Mouse (Mus musculus): ENCODE results near the gene Gimap3. TPM values are rescaled to one million over a fixed set of nuclear protein-coding genes. Genes with fewer than 3 reads are reported as not detected.

The Gimap3 gene
- polyA plus RNA-seq, 1 experiment from 2014 or later, result 0.25 TPM

DNA sequence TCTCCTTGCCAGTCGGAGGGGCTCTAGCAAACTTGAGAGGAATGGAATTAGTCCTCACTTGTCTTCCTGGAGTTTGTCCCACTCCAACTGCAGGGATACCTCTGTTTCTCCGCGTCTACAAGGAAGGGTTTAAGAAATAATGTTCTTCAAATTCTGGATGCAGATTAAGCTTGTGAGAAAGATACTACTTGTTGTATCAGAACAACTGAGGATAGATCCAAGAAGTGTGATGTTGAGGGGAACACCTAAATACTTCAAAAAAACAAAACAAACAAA is 30.9 kb downstream of the Gimap3 start:
- no peaks in the 10 kb centered on the region for H3K9me3 ChIP-seq (replicated peaks; ENCODE audit: control insufficient read depth, low read length)
- peak overlapping the region; percentile 44 for H3K4me3 ChIP-seq (ENCODE audit: low read length)
- no peak for ATAC-seq (replicated peaks; ENCODE audit: extremely low read depth, insufficient read depth, low FRiP score)
- peak overlapping the region; percentile 39 for H3K4me2 ChIP-seq (ENCODE audit: low read depth, low read length)
- 64% methylated on average over 3 of the region's 3 CpGs for WGBS
- H3K36me3 ChIP-seq (ENCODE audit: control insufficient read depth, insufficient read depth), result no peaks in the 10 kb centered on the region
- H3K27ac ChIP-seq (ENCODE audit: low read length), result peak overlapping the region; percentile 69
- no peak overlapping the region for H3K9ac ChIP-seq (ENCODE audit: low read length)
- H3K4me1 ChIP-seq (ENCODE audit: control insufficient read depth, insufficient read depth, low read length), result peaks cover 10% of the 10 kb centered on the region
- peaks cover 23% of the 10 kb centered on the region for H3K27me3 ChIP-seq (ENCODE audit: control insufficient read depth, insufficient read depth, low read length)

DNA sequence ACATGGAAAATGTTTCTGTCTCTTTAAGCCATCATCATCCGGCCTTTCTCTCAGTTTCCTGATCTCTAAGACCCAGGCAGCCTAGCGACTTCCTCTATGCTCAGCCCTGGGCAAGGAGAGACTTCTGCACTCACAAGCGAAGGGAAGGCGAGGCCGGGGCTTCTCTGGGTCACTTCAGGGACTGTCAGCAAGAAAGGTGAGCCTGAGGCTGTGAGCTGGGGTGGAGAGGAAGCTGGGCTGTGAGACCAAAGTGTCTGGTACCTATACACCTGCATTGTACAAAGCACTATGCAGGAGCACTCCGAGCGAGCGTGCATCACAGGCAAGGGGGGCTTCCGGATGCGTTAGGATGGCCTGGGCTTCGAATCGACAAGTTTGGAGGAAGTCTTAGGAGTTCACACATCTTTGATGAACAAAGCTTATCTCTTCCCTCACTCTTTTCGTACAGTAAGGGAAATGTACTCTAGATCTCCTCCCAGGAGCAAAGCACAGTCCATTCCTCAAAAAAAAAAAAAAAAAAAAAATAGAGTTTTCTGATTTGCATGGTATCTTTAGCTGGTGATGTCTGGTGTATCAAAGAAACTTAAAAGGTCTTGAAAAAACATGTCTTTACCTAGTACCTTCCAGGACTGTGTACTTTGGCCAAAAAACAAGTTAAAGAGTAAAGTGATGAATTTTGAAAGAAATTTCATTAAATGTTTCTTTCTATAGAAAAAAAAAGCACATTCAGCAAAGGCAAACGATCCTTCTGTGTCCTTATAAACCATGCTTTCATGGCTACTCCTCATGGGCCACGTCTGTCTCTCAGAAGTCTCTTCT is 31.5 kb downstream of the Gimap3 start, which contains the start of gene Gimap1:
TSS of gene Gimap1 (plus strand) at position 94 of the 819 bp plus-strand sequence.
- Histone ChIP-seq H3K9ac (ENCODE audit: low read length) (peak within 1 kb of the TSS; percentile 56; the same call in 1 of the 2 replicates), H3K27ac (ENCODE audit: low read length) (peak within 1 kb of the TSS; percentile 80), H3K36me3 (ENCODE audit: control insufficient read depth, insufficient read depth) (no peaks in the 10 kb centered on the region), H3K4me2 (ENCODE audit: low read depth, low read length) (peak within 1 kb of the TSS; percentile 39), H3K4me1 (ENCODE audit: control insufficient read depth, insufficient read depth, low read length) (peaks cover 10% of the 10 kb centered on the region), H3K4me3 (ENCODE audit: low read length) (peak within 1 kb of the TSS; percentile 52), H3K27me3 (ENCODE audit: control insufficient read depth, insufficient read depth, low read length) (peaks cover 19% of the 10 kb centered on the region), H3K9me3 (replicated peaks; ENCODE audit: control insufficient read depth, low read length) (no peaks in the 10 kb centered on the region)
- ATAC-seq (replicated peaks; ENCODE audit: extremely low read depth, insufficient read depth, low FRiP score), result peak; percentile 68
- 53% methylated on average over 15 of the region's 15 CpGs for WGBS

DNA sequence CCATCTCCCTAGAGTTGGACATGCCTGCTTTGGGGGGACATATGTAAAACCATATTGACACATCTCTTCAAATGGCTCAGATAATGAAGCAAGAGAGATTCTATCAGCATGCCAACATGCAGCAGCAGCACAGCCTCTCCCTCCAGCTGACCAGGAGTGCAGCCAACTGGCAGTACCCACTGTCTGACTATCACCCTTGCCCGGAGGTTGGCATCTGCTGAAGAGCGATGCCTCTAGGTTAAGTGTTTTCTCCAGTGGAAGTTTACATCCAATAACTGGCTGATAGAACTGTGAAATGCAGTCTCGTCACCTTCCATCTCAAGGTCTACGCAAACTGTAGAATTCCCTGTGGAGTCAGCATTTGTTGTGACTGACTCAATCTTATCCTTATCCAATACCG is 33.0 kb downstream of the Gimap3 start:
- Histone ChIP-seq H3K4me2 (ENCODE audit: low read depth, low read length) (no peak overlapping the region), H3K4me3 (ENCODE audit: low read length) (no peak overlapping the region), H3K27ac (ENCODE audit: low read length) (no peak overlapping the region), H3K36me3 (ENCODE audit: control insufficient read depth, insufficient read depth) (no peaks in the 10 kb centered on the region), H3K9me3 (replicated peaks; ENCODE audit: control insufficient read depth, low read length) (no peaks in the 10 kb centered on the region), H3K9ac (ENCODE audit: low read length) (no peak overlapping the region), H3K4me1 (ENCODE audit: control insufficient read depth, insufficient read depth, low read length) (peaks cover 5% of the 10 kb centered on the region), H3K27me3 (ENCODE audit: control insufficient read depth, insufficient read depth, low read length) (peaks cover 9% of the 10 kb centered on the region)
- no peak for ATAC-seq (replicated peaks; ENCODE audit: extremely low read depth, insufficient read depth, low FRiP score)
- WGBS, result 67% methylated on average over 5 of the region's 5 CpGs

DNA sequence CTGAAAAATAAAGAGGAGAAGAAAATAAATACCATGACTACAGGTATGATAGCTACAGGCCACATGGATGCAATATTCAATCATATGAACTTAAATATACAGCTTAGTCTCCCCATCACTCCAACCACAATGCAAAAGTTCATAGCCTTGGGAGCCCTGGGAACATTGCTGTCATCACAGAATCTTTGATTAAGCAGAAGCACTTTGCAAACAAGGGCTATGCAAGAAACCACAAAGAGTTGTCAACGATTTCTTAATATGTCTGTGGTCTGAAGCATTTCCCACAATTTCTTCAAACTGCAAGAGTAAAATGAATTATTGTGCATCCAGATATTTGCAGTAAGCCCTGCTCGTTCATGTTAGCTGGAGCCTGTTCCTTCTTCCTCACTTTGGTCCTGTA is 33.6 kb downstream of the Gimap3 start:
- Histone ChIP-seq H3K27ac (ENCODE audit: low read length) (no peak overlapping the region), H3K9ac (ENCODE audit: low read length) (no peak overlapping the region), H3K36me3 (ENCODE audit: control insufficient read depth, insufficient read depth) (no peaks in the 10 kb centered on the region), H3K27me3 (ENCODE audit: control insufficient read depth, insufficient read depth, low read length) (peaks cover 3% of the 10 kb centered on the region), H3K9me3 (replicated peaks; ENCODE audit: control insufficient read depth, low read length) (no peaks in the 10 kb centered on the region), H3K4me3 (ENCODE audit: low read length) (no peak overlapping the region), H3K4me2 (ENCODE audit: low read depth, low read length) (no peak overlapping the region), H3K4me1 (ENCODE audit: control insufficient read depth, insufficient read depth, low read length) (no peaks in the 10 kb centered on the region)
- 60% methylated on average over 2 of the region's 2 CpGs for WGBS
- no peak for ATAC-seq (replicated peaks; ENCODE audit: extremely low read depth, insufficient read depth, low FRiP score)

DNA sequence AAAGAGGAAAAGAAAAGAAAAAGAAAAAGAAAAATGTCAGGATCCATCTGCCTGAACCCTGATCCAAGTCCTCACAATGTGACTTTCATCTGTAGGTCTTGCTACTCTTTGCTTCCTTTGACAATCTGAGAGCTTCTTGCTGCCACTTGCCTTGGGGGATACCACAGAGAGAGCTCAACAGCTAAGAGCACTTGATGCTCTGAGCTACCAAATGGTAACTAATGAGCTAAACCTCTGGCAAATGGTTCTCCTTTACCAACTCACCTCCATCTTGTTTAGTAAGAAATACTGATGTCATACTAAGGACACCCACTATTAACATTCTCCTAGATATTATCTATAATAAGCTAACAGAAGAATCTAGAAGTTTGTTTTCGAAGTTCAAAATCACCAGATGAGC is 37.0 kb downstream of the Gimap3 start:
- Histone ChIP-seq H3K36me3 (ENCODE audit: control insufficient read depth, insufficient read depth) (no peaks in the 10 kb centered on the region), H3K27me3 (ENCODE audit: control insufficient read depth, insufficient read depth, low read length) (no peaks in the 10 kb centered on the region), H3K4me3 (ENCODE audit: low read length) (no peak overlapping the region), H3K4me1 (ENCODE audit: control insufficient read depth, insufficient read depth, low read length) (no peaks in the 10 kb centered on the region), H3K9me3 (replicated peaks; ENCODE audit: control insufficient read depth, low read length) (no peaks in the 10 kb centered on the region), H3K27ac (ENCODE audit: low read length) (no peak overlapping the region), H3K4me2 (ENCODE audit: low read depth, low read length) (no peak overlapping the region), H3K9ac (ENCODE audit: low read length) (no peak overlapping the region)
- 81% methylated on average over 1 of the region's 1 CpGs for WGBS
- no peak for ATAC-seq (replicated peaks; ENCODE audit: extremely low read depth, insufficient read depth, low FRiP score)

- Histone ChIP-seq H3K9ac (ENCODE audit: low read length) (no peak overlapping the region), H3K4me2 (ENCODE audit: low read depth, low read length) (no peak overlapping the region), H3K36me3 (ENCODE audit: control insufficient read depth, insufficient read depth) (no peaks in the 10 kb centered on the region), H3K4me3 (ENCODE audit: low read length) (no peak overlapping the region), H3K4me1 (ENCODE audit: control insufficient read depth, insufficient read depth, low read length) (no peaks in the 10 kb centered on the region), H3K27me3 (ENCODE audit: control insufficient read depth, insufficient read depth, low read length) (no peaks in the 10 kb centered on the region), H3K27ac (ENCODE audit: low read length) (no peak overlapping the region), H3K9me3 (replicated peaks; ENCODE audit: control insufficient read depth, low read length) (no peaks in the 10 kb centered on the region)
- ATAC-seq (replicated peaks; ENCODE audit: extremely low read depth, insufficient read depth, low FRiP score), result peak; percentile 70
- WGBS, result 38% methylated on average over 8 of the region's 8 CpGs
Measured at GRCm38 (mm10) chr6:48732864-48733304, 37.8 kb downstream of the Gimap3 start.

DNA sequence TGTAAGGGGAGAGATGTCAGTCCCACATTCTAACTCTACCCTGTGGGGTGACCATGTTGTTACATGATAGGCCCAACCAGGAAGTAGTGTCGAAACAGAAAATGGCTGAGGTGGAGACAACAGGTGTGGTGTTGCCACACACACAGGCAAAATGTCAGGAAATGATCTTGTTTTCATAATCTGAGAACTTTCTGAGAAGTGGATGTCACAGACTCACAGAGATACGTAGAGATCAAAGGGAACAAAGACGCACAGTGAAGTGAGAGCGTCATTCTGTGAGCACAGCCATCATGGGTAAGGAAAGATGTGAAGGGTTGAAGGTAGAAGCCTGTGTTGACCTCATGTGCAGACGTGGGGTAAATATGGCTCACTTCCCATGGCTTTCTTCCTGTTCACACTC is 42.9 kb downstream of the Gimap3 start:
- Histone ChIP-seq H3K9ac (ENCODE audit: low read length) (no peak overlapping the region), H3K4me2 (ENCODE audit: low read depth, low read length) (no peak overlapping the region), H3K27me3 (ENCODE audit: control insufficient read depth, insufficient read depth, low read length) (no peaks in the 10 kb centered on the region), H3K27ac (ENCODE audit: low read length) (no peak overlapping the region), H3K4me1 (ENCODE audit: control insufficient read depth, insufficient read depth, low read length) (peaks cover 10% of the 10 kb centered on the region), H3K4me3 (ENCODE audit: low read length) (no peak overlapping the region), H3K36me3 (ENCODE audit: control insufficient read depth, insufficient read depth) (no peaks in the 10 kb centered on the region), H3K9me3 (replicated peaks; ENCODE audit: control insufficient read depth, low read length) (no peaks in the 10 kb centered on the region)
- 84% methylated on average over 5 of the region's 5 CpGs for WGBS
- no peak for ATAC-seq (replicated peaks; ENCODE audit: extremely low read depth, insufficient read depth, low FRiP score)

DNA sequence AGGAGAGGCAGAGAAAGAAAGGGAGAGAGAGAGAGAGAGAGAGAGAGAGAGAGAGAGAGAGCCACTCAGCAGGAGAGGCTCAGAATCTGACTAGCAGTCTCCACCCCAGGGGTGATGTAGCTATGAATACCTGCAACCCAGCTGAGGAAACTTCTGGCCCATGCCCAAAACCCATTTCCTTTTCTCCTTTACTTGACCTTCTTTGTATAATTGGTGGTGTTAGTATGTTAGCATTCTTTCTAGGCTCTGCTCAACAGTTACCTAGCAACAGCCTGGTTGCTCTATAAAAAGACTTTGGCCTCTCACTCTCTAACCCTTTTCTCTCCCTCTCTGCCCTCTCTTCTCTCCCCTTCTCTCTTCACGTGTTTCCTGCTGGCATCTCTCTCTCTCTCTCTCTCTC is 45.2 kb downstream of the Gimap3 start:
- 0% methylated on average over 1 of the region's 1 CpGs for WGBS
- H3K36me3 ChIP-seq (ENCODE audit: control insufficient read depth, insufficient read depth), result no peaks in the 10 kb centered on the region
- no peak overlapping the region for H3K9ac ChIP-seq (ENCODE audit: low read length)
- H3K4me2 ChIP-seq (ENCODE audit: low read depth, low read length), result peak overlapping the region; percentile 7; the same call in 1 of the 2 replicates
- no peaks in the 10 kb centered on the region for H3K27me3 ChIP-seq (ENCODE audit: control insufficient read depth, insufficient read depth, low read length)
- ATAC-seq (replicated peaks; ENCODE audit: extremely low read depth, insufficient read depth, low FRiP score), result peak; percentile 89
- peaks cover 10% of the 10 kb centered on the region for H3K4me1 ChIP-seq (ENCODE audit: control insufficient read depth, insufficient read depth, low read length)
- H3K27ac ChIP-seq (ENCODE audit: low read length), result peak overlapping the region; percentile 43; the same call in 1 of the 2 replicates
- no peaks in the 10 kb centered on the region for H3K9me3 ChIP-seq (replicated peaks; ENCODE audit: control insufficient read depth, low read length)
- no peak overlapping the region for H3K4me3 ChIP-seq (ENCODE audit: low read length)

DNA sequence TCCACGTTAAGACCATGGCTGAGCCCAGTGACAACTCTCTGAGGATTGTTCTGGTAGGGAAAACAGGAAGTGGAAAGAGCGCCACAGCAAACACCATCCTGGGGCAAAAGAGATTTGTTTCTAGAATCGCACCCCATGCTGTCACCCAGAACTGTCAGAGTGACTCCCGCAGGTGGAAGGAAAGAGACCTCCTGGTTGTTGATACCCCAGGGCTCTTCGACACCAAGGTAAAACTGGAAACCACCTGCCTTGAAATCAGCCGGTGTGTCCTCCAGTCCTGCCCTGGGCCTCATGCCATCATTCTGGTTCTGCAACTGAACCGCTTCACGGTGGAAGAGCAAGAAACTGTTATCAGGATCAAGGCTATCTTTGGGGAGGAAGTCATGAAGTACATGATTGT is 47.2 kb downstream of the Gimap3 start:
- H3K27me3 ChIP-seq (ENCODE audit: control insufficient read depth, insufficient read depth, low read length), result no peaks in the 10 kb centered on the region
- H3K4me1 ChIP-seq (ENCODE audit: control insufficient read depth, insufficient read depth, low read length), result peaks cover 10% of the 10 kb centered on the region
- 66% methylated on average over 8 of the region's 8 CpGs for WGBS
- H3K9me3 ChIP-seq (replicated peaks; ENCODE audit: control insufficient read depth, low read length), result no peaks in the 10 kb centered on the region
- no peaks in the 10 kb centered on the region for H3K36me3 ChIP-seq (ENCODE audit: control insufficient read depth, insufficient read depth)
- H3K27ac ChIP-seq (ENCODE audit: low read length), result no peak overlapping the region
- H3K4me3 ChIP-seq (ENCODE audit: low read length), result no peak overlapping the region
- no peak overlapping the region for H3K4me2 ChIP-seq (ENCODE audit: low read depth, low read length)
- no peak for ATAC-seq (replicated peaks; ENCODE audit: extremely low read depth, insufficient read depth, low FRiP score)
- H3K9ac ChIP-seq (ENCODE audit: low read length), result no peak overlapping the region

All from heart, embryonic 16.5 days (tissue).